Mouse (Mus musculus) heart, adult 18-20 months (tissue): Measurements from ENCODE around the gene Cnn2. TPM values are rescaled to one million over a fixed set of nuclear protein-coding genes. Genes with fewer than 3 reads are reported as not detected.
A peak's percentile ranks its signal among the peaks of the same experiment; 100 is the strongest.

Experiments used
- DNase-seq, 2 experiments: peaks; one replicate each; pipeline ENCODE4 v3.0.0; 2021 to 2022; ENCODE audit warnings: mixed read lengths in 1 of 2
- total RNA-seq, 2 experiments: library from RNA; stranded (reverse); gene quantifications; 2 replicates each; pipeline ENCODE4 v1.2.3; 2021

Gene Cnn2
- total RNA-seq, 2 experiments from 2014 or later, result 28.3 to 32.6 TPM

DNA sequence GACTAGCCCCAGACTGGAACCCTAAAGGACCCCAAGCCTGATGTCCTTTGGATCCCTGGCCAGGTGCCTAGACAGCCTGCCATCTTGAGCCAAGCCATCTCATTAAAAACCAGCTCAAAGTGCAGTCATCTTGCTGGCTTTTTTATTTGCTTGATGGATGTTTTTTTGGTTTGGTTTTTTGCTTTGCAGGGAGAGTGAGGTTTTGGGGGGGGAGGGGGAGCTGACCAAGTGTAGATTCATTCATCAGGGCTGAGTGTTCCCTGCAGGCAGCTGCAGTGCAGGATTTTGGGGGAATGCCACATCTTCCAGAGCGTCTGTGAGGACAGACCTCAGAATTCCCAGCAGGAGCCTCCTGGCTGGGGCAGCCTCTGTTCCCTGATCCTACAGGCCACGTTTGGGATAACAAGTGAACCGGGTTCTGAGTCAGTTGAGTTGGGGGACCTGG is 19.2 kb upstream of the Cnn2 start:
- no peak for DNase-seq

DNA sequence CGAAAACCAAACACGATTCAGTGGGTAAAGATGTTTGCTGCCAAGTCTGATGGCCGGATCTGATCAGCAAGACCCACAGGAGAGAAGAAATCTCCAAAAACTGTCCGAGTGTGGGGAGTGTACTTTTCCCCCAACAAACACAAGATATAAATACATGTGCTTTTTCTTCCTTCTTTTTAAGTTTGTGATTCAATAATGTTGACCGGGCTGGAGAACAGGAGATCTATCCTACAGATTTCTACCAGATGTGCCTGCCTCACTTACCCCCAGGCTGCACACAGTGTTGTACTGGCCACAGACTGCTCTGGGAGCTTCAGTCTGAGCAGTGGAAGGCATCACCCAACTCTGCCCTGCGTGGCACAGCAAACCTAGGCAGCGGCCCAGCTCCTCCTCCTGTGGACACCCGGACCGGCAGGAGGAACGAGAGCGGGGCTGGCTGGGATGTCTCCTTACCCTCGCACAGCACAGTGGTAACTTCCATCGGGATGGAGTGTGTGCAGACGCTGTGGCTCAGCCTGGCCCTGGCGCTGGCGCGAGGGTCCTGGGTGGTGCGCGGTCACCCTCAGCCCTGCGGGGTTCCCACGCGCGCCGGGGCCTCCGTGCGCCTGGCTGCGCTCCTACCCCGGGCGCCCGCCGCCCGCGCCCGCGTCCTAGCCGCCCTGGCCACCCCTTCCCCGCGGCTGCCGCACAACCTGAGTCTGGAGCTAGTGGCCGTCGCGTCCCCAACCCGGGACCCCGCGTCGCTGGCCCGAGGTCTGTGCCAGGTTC is 17.8 kb upstream of the Cnn2 start, which contains the start of gene Grin3b:
Gene Grin3b, plus strand, starts transcription at position 301 of the 768 bp plus-strand sequence.
- no peak for DNase-seq

DNA sequence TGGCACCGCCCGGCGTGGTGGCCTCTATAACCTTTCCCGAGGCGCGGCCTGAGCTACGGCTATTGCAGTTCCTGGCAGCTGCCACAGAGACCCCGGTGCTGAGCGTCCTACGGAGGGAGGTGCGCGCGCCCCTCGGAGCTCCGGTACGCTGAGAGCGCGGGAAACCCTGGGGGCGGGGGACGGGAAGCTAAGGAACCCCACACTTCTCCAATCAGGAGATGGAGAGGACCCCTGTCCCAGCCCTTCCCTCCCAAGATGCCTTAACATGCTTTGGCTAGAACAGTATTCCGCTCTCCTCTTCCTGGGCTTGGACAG is 17.2 kb upstream of the Cnn2 start:
- DNase-seq, result no peak

DNA sequence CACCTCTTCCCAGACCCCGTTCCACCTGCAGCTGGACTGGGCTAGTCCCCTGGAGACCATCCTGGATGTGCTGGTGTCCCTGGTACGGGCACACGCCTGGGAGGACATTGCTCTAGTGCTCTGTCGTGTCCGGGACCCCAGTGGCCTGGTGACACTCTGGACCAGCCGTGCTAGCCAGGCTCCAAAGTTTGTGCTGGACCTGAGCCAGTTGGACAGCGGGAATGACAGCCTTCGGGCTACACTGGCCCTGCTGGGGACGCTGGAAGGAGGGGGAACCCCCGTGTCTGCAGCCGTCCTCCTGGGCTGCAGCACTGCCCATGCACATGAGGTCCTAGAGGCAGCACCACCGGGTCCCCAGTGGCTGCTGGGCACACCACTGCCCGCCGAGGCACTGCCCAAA is 15.6 kb upstream of the Cnn2 start:
- peak; percentile 55 to 58 for DNase-seq

- DNase-seq, result no peak
Observed at GRCm38 (mm10) chr10:79974087-79974486, 14.3 kb upstream of the Cnn2 start.

DNA sequence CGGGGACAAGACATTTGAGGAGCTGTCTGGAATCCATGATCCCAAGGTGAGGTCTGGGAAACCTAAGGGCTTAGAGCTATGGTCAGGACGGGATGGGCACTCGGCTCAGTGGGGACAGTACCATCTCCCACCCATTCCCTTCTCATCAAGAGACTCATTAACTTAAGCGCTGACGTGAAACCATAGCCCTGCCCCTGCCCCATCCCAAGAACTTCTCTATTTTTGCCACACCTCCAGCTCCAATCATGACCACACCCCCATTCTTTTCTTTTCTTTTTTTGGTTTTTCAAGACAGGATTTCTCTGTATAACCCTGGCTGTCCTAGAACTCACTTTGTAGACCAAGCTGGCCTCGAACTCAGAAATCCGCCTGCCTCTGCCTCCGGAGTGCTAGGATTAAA is 13.7 kb upstream of the Cnn2 start:
- no peak for DNase-seq

- no peak for DNase-seq
Observed at GRCm38 (mm10) chr10:79976071-79976721, 12.2 kb upstream of the Cnn2 start.

GRCm38 (mm10) chr10:79976722-79977107 is 11.7 kb upstream of the Cnn2 start:
- no peak for DNase-seq

GRCm38 (mm10) chr10:79977324-79977723 is 11.1 kb upstream of the Cnn2 start:
- DNase-seq, result no peak

DNA sequence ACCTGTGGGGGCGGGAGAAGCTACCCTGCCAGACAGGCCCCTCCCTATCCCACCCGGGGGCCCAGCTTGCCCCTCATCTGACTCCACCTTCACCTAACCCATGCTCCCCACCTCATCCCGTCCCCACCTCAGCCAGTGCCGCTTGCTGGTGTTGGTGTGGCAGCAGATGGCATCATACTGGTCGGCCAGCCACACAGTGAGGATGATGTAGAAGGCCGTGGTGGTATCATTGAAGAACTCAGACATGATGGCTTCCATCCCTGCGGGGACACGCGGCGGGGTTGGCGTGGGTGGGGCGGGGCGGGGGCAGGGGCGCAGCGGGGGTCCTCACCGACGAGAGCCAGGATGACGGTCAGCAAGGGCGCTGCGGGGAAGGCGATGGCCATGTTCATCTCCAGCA is 10.3 kb upstream of the Cnn2 start:
- no peak for DNase-seq

DNA sequence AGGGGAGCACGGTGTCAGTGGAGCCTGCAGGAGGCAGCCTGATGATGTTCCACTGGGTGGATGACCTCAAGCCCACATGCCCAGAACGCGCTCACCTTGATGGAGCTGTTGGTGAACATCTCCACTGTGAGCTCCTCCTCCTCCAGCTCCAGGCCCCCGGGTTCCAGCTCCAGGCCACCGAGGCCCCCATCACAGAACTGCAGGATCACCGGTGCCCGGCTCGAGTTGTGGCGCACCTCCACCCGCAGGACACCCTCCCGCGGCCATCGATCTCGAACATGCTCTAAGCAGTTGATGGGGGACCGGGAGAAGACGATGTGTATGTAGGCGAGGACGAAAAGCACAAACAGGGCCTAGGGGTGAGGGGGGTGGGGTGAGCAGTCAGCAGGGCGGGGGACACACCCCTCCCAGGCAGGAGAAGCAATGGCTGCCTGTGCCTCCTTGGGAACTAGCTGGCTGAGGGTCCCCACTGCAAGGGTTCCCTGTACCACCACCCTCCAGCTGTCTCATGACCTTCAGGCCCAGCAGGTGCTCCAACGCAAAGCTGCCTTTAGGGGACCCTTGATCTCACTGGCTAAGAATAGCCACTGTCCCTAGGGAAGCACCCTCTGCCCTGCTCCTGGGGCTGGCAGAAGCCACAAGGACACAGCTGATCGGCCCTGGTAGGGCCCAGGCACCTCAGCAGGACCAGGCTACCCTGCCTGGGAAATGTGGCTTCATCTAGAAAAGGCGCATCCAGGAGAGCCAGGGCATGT is 8.8 kb upstream of the Cnn2 start:
- peak; percentile 41 to 69 for DNase-seq

- DNase-seq, result no peak
Observed at GRCm38 (mm10) chr10:79983205-79983604, 5.2 kb upstream of the Cnn2 start.

GRCm38 (mm10) chr10:79983670-79984069 is 4.7 kb upstream of the Cnn2 start:
- peak; percentile 73 to 76 for DNase-seq

GRCm38 (mm10) chr10:79984195-79984816 is 4.1 kb upstream of the Cnn2 start, which contains the start of gene Tmem259:
Gene Tmem259 (minus strand): TSS chr10:79984330.
- peak; percentile 91 to 92 for DNase-seq

DNA sequence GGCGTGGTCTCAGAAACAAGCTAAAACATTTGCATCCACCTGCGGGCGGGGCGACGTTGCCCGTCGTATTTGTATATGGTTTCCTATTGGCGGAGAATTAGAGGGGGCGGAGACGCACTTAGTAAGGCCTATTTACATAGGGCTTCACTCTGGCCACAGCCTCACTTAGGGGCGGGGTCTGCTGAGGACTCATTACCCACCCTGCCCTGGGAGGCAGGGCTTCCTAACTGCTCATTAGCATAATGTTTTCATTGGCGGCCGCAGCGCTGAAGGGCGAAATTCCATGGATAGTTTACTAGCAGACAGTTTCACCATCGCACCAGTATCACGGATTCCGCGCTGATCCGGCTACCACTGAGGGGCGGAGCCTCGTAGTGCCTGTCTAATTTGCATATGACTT is 3.5 kb upstream of the Cnn2 start:
- DNase-seq, result peak; percentile 97 to 99

GRCm38 (mm10) chr10:79985334-79986231 is 2.8 kb upstream of the Cnn2 start:
- peak; percentile 83 to 84 for DNase-seq

GRCm38 (mm10) chr10:79986232-79986878 is 2.0 kb upstream of the Cnn2 start:
- peak; percentile 64 to 70 for DNase-seq

DNA sequence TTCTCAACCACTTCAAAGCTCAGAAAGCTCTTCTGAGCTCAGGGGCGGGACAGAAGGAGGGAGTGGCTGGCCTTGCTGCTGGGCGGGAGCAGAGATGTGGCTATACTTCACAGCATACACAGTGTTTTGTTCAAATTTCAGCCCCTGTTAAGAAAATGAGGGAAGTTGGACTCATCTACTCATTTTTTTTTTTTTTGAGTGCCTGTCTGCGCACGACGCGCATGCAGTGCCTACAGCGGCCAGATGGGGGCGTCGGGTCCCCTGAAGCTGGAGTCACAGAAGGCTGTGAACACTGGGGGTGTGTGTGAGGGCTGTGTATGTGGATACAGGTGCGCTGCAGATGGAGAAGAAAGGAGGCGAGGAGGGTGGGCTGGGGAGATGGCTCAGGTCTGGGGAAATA is 1.4 kb upstream of the Cnn2 start:
- peak; percentile 88 to 91 for DNase-seq

DNA sequence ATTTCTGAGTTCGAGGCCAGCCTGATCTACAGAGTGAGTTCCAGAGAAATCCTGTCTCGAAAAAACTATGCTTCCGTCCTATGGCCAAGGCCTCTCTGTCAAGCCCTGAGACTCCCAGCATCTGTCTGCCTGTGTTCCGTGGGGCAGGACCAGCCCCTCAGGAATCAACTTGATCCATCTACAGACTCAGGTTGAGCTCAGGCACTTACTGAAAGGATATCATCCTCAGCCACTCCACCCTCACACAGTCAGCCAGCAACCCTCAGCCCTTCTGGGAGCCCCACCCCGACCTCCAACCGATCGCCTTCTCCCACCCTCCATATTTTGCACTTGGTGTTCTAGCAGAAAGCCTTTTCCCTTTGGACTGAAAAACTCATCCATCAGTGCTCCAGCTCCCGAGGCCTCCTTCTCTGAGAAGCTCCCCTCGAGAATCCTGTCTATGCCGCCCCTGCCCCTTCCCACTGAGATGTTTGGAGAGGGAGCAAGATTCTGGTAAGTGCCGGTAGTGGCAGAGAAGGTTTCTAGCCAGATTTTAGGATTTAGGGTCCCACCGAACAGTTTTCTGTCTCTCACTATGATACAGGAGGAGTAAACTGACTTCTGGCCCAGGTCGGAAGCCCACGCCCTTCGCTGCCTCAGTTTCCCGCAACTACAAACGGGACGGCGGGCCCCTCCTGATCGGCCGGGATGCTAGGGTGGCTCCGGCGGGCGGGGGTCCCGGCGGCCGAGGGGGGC is 446 bp upstream of the Cnn2 start:
- peak in 1 of 2 experiments; percentile 62 for DNase-seq

- no peak for DNase-seq
Observed at GRCm38 (mm10) chr10:79989272-79989786, 945 bp downstream of the Cnn2 start.
